Mouse (Mus musculus) neural tube, embryonic 13.5 days (tissue): ENCODE measurements around the gene Thbs4. TPM values are rescaled to one million over a fixed set of nuclear protein-coding genes. Genes with fewer than 3 reads are reported as not detected.

Source experiments
- ATAC-seq: fragments of 200-750 bp; cut with Nextera tagmentation; 2 replicates; pipeline ENCODE4 v1.8.0; 2017; ENCODE audit warnings: low read depth, mild to moderate bottlenecking, moderate TSS enrichment, moderate library complexity
- H3K27ac ChIP-seq: fragments of 300-500 bp; sonication (generic); replicated peaks from 2 replicates; pipeline ENCODE4 v1.5.1; 2015; ENCODE audit warnings: moderate library complexity, mild to moderate bottlenecking, inconsistent platforms
- H3K27me3 ChIP-seq: fragments of 300-500 bp; sonication (generic); 2 replicates; pipeline ENCODE4 v1.6.1; 2015; ENCODE audit warnings: mild to moderate bottlenecking, inconsistent platforms
- H3K36me3 ChIP-seq: fragments of 300-500 bp; sonication (generic); 2 replicates; pipeline ENCODE4 v1.6.1; 2015; ENCODE audit warnings: mild to moderate bottlenecking, inconsistent platforms
- H3K4me1 ChIP-seq: fragments of 300-500 bp; sonication (generic); replicated peaks from 2 replicates; pipeline ENCODE4 v1.6.1; 2015; ENCODE audit warnings: inconsistent platforms
- H3K4me2 ChIP-seq: fragments of 300-500 bp; sonication (generic); 2 replicates; pipeline ENCODE4 v1.6.1; 2015; ENCODE audit warnings: inconsistent platforms, mild to moderate bottlenecking, moderate library complexity
- H3K4me3 ChIP-seq: fragments of 300-500 bp; sonication (generic); 2 replicates; pipeline ENCODE4 v1.5.1; 2015; ENCODE audit warnings: mild to moderate bottlenecking, inconsistent platforms
- H3K9ac ChIP-seq: fragments of 300-500 bp; sonication (generic); 2 replicates; pipeline ENCODE4 v1.6.1; 2015; ENCODE audit warnings: moderate library complexity, mild to moderate bottlenecking, inconsistent platforms
- H3K9me3 ChIP-seq: fragments of 300-500 bp; sonication (generic); 2 replicates; pipeline ENCODE4 v1.6.1; 2016; ENCODE audit warnings: inconsistent platforms
- WGBS: fragments of 180-500 bp; shearing (Covaris S2); methylation state at CpG from one replicate; pipeline ENCODE4 v1.1.7; 2015; 5-methylcytosine and 5-hydroxymethylcytosine counted together
- polyA plus RNA-seq: library from polyadenylated mRNA; unstranded; fragments of >200 nt; fragmentation: Nextera tagmentation; extraction: Ambion mirVana; gene quantifications from 2 replicates; pipeline ENCODE4 v1.2.1, GENCODE M21; 2015

The Thbs4 gene
- polyA plus RNA-seq, 1 experiment from 2014 or later, result 3.2 TPM

DNA sequence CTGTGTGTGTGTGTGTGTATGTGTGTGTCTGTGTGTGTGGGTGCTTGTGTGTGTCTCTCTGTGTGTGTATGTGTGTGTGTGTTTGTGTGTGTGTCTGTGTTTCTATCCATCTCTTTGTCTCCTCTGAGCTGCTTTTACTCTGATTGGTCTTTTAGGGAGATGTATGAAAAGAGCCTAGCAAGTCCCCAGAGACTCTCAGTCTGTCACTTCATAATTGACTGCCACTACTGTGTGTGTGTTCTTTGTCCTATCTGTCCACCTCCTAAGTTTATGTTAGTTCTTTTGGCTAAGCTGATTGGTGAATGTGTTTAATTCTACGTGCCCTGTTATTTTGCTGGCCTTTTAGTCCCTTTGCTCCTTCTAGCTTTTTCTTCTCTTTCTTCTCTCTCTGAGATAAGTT is 58.9 kb downstream of the Thbs4 start:
- no peak for ATAC-seq

GRCm38 (mm10) chr13:92733741-92734140 is 60.9 kb downstream of the Thbs4 start:
- Histone ChIP-seq H3K4me1 (peaks cover 57% of the 10 kb centered on the region), H3K9me3 (no peaks in the 10 kb centered on the region), H3K4me3 (no peak overlapping the region), H3K9ac (no peak overlapping the region), H3K36me3 (no peaks in the 10 kb centered on the region), H3K4me2 (no peak overlapping the region), H3K27ac (peak overlapping the region; percentile 75), H3K27me3 (no peaks in the 10 kb centered on the region)
- peak; percentile 64 for ATAC-seq
- WGBS, result 54% methylated on average over 11 of the region's 11 CpGs

More for the DNA sequence above, 58.9 kb downstream of the Thbs4 start:
- Histone ChIP-seq H3K4me3 (no peak overlapping the region), H3K27me3 (no peaks in the 10 kb centered on the region), H3K27ac (0 out of 2 replicates have a peak overlapping the region, but pooled peaks have one; percentile 7), H3K4me2 (no peak overlapping the region), H3K36me3 (no peaks in the 10 kb centered on the region), H3K4me1 (peaks cover 63% of the 10 kb centered on the region), H3K9me3 (no peaks in the 10 kb centered on the region), H3K9ac (no peak overlapping the region)
- WGBS, result 19% methylated on average over 1 of the region's 1 CpGs

- H3K9me3 ChIP-seq, result no peaks in the 10 kb centered on the region
- peak; percentile 8; the same call in 1 of the 2 replicates for ATAC-seq
- H3K27me3 ChIP-seq, result no peaks in the 10 kb centered on the region
- peaks cover 57% of the 10 kb centered on the region for H3K4me1 ChIP-seq
- no peaks in the 10 kb centered on the region for H3K36me3 ChIP-seq
- H3K9ac ChIP-seq, result no peak overlapping the region
- no peak overlapping the region for H3K4me2 ChIP-seq
- no peak overlapping the region for H3K4me3 ChIP-seq
- WGBS, result 33% methylated on average over 9 of the region's 9 CpGs
- H3K27ac ChIP-seq, result peak overlapping the region; percentile 75
Observed at GRCm38 (mm10) chr13:92733252-92733651, 61.4 kb downstream of the Thbs4 start.

GRCm38 (mm10) chr13:92732836-92733235 is 61.8 kb downstream of the Thbs4 start:
- peak overlapping the region; percentile 75; the same call in 1 of the 2 replicates for H3K27ac ChIP-seq

GRCm38 (mm10) chr13:92731811-92732210 is 62.8 kb downstream of the Thbs4 start:
- 55% methylated on average over 6 of the region's 6 CpGs for WGBS
- H3K36me3 ChIP-seq, result no peaks in the 10 kb centered on the region
- peak; percentile 28; the same call in 1 of the 2 replicates for ATAC-seq
- H3K9me3 ChIP-seq, result no peaks in the 10 kb centered on the region
- no peaks in the 10 kb centered on the region for H3K27me3 ChIP-seq
- peaks cover 51% of the 10 kb centered on the region for H3K4me1 ChIP-seq
- H3K9ac ChIP-seq, result no peak overlapping the region
- H3K4me2 ChIP-seq, result no peak overlapping the region
- no peak overlapping the region for H3K4me3 ChIP-seq
- H3K27ac ChIP-seq, result no peak overlapping the region

More at GRCm38 (mm10) chr13:92732836-92733235, 61.8 kb downstream of the Thbs4 start:
- Histone ChIP-seq H3K36me3 (no peaks in the 10 kb centered on the region), H3K4me3 (no peak overlapping the region), H3K4me2 (no peak overlapping the region), H3K9me3 (no peaks in the 10 kb centered on the region), H3K9ac (no peak overlapping the region), H3K27me3 (no peaks in the 10 kb centered on the region), H3K4me1 (peaks cover 57% of the 10 kb centered on the region)
- ATAC-seq, result no peak
- 81% methylated on average over 5 of the region's 5 CpGs for WGBS

GRCm38 (mm10) chr13:92729811-92730210 is 64.8 kb downstream of the Thbs4 start:
- Histone ChIP-seq H3K36me3 (no peaks in the 10 kb centered on the region), H3K4me1 (peaks cover 31% of the 10 kb centered on the region), H3K4me3 (no peak overlapping the region), H3K27me3 (no peaks in the 10 kb centered on the region), H3K9me3 (no peaks in the 10 kb centered on the region), H3K27ac (no peak overlapping the region), H3K4me2 (no peak overlapping the region), H3K9ac (no peak overlapping the region)
- no peak for ATAC-seq
- 69% methylated on average over 13 of the region's 13 CpGs for WGBS

GRCm38 (mm10) chr13:92722389-92722788 is 72.2 kb downstream of the Thbs4 start:
- no peaks in the 10 kb centered on the region for H3K9me3 ChIP-seq
- H3K9ac ChIP-seq, result no peak overlapping the region
- 70% methylated on average over 5 of the region's 5 CpGs for WGBS
- H3K4me1 ChIP-seq, result no peaks in the 10 kb centered on the region
- no peak overlapping the region for H3K4me3 ChIP-seq
- H3K27ac ChIP-seq, result no peak overlapping the region
- no peaks in the 10 kb centered on the region for H3K36me3 ChIP-seq
- no peak overlapping the region for H3K4me2 ChIP-seq
- no peaks in the 10 kb centered on the region for H3K27me3 ChIP-seq
- ATAC-seq, result no peak

- Histone ChIP-seq H3K27me3 (no peaks in the 10 kb centered on the region), H3K4me3 (no peak overlapping the region), H3K9ac (no peak overlapping the region), H3K9me3 (no peaks in the 10 kb centered on the region), H3K36me3 (no peaks in the 10 kb centered on the region), H3K4me2 (no peak overlapping the region), H3K27ac (no peak overlapping the region), H3K4me1 (no peaks in the 10 kb centered on the region)
- 91% methylated on average over 4 of the region's 4 CpGs for WGBS
- ATAC-seq, result no peak
Observed at GRCm38 (mm10) chr13:92721006-92721405, 73.6 kb downstream of the Thbs4 start.

DNA sequence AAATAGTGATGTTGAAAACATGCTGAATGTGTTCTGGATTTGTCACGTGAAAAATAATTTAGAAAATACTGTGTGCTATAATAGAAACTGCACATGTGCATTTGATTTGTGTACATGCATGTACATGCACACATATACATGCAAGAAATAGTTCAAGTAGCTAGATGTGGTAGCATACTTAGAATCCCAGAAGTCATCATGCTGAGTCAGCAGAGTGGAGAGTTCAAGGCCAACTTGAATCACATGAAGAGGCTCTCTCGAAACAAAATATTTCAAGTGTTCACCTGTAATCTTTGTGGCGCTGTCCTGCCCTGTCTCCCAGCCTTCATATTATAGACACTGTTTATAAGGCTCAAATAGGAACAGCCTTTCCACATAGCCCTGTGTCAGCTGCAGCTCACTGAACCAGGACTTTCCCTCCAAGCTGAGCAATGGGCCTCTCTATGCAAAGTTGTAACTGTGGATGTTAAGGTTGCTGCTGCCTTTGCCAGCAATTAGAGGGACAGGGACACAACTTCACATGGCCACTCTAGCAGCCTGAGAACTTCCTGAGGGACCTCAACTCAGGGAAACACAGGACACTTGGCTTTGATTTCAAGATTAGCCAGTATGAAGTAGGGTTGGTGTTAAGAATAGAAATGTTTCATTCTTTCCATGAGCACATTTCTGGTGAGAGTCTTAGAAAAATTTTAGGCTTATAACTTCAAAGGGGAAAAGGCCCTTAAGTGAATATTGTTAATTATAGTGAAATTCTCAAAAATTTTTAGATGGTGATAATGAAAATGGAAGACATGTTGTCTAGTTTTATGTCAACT is 76.6 kb downstream of the Thbs4 start:
- no peak for ATAC-seq
- H3K4me2 ChIP-seq, result no peak overlapping the region
- WGBS, result 95% methylated on average over 3 of the region's 3 CpGs

DNA sequence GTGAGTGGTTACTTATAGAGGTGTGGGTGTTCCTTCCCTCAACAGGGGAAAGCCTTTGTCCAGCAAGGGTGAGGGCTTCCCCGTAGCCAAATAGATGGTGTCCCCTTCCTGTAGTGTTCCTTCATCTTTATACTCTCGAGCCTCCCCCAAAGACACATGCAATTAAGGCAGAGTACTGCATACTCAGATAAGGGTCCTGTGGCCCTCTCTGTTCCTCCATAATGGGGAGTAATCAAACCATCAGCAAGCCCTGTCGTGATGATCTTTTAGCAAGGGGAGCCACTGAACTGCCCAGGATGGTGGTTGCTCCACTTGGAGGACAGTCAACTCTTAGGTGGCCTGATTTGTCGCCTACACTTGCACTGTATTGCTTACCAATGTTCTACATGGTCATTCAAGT is 82.0 kb downstream of the Thbs4 start:
- H3K27ac ChIP-seq, result no peak overlapping the region
- no peak for ATAC-seq
- H3K9ac ChIP-seq, result no peak overlapping the region
- peaks cover 28% of the 10 kb centered on the region for H3K36me3 ChIP-seq
- no peak overlapping the region for H3K4me3 ChIP-seq
- no peaks in the 10 kb centered on the region; the same call in 1 of the 2 replicates for H3K4me1 ChIP-seq
- 93% methylated on average over 4 of the region's 4 CpGs for WGBS
- H3K9me3 ChIP-seq, result 0 out of 2 replicates have a peak, but pooled peaks cover 4% of the 10 kb centered on the region
- no peak overlapping the region for H3K4me2 ChIP-seq
- no peaks in the 10 kb centered on the region for H3K27me3 ChIP-seq

More for the DNA sequence above, 76.6 kb downstream of the Thbs4 start:
- no peaks in the 10 kb centered on the region for H3K4me1 ChIP-seq
- H3K27me3 ChIP-seq, result no peaks in the 10 kb centered on the region
- peaks cover 8% of the 10 kb centered on the region; the same call in 1 of the 2 replicates for H3K36me3 ChIP-seq
- no peak overlapping the region for H3K4me3 ChIP-seq
- H3K27ac ChIP-seq, result no peak overlapping the region
- no peak overlapping the region for H3K9ac ChIP-seq
- 0 out of 2 replicates have a peak, but pooled peaks cover 4% of the 10 kb centered on the region for H3K9me3 ChIP-seq

- Histone ChIP-seq H3K27me3 (no peaks in the 10 kb centered on the region), H3K9me3 (0 out of 2 replicates have a peak, but pooled peaks cover 4% of the 10 kb centered on the region)
Observed at GRCm38 (mm10) chr13:92711821-92712220, 82.8 kb downstream of the Thbs4 start.

DNA sequence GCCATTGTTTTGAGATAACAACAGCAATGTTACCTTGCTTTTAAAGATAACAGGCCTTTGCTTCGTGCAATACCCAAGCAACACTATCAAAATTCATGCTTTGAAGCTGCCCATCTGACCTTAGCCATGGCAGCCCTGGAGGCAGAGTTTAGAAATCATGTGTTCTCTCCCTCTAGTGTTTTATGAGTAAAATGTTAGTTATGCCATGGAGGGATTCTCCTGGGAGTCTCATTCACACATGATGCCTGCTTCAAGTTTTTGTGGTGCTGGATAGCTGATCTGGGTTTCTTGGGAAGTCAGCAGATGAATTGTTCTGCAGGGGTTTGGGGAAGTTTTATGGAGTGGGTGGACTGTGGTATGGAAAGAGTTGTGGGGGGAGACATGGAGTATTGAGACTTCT is 84.3 kb downstream of the Thbs4 start:
- H3K27me3 ChIP-seq, result no peaks in the 10 kb centered on the region
- H3K36me3 ChIP-seq, result peaks cover 46% of the 10 kb centered on the region
- ATAC-seq, result no peak
- H3K4me2 ChIP-seq, result no peak overlapping the region
- peaks cover 5% of the 10 kb centered on the region for H3K4me1 ChIP-seq
- H3K9me3 ChIP-seq, result 0 out of 2 replicates have a peak, but pooled peaks cover 4% of the 10 kb centered on the region
- 91% methylated on average over 1 of the region's 1 CpGs for WGBS
- H3K9ac ChIP-seq, result no peak overlapping the region
- no peak overlapping the region for H3K27ac ChIP-seq
- no peak overlapping the region for H3K4me3 ChIP-seq

More at GRCm38 (mm10) chr13:92711821-92712220, 82.8 kb downstream of the Thbs4 start:
- no peaks in the 10 kb centered on the region; the same call in 1 of the 2 replicates for H3K4me1 ChIP-seq
- WGBS, result 98% methylated on average over 1 of the region's 1 CpGs
- no peak overlapping the region for H3K27ac ChIP-seq
- H3K36me3 ChIP-seq, result peaks cover 36% of the 10 kb centered on the region
- no peak overlapping the region for H3K9ac ChIP-seq
- no peak overlapping the region for H3K4me2 ChIP-seq
- ATAC-seq, result no peak
- H3K4me3 ChIP-seq, result no peak overlapping the region
